Mouse (Mus musculus) effector memory CD4-positive, alpha-beta T cell, adult 7 months (primary cell): Measurements from ENCODE around the gene Klk9. TPM values are rescaled to one million over a fixed set of nuclear protein-coding genes. Genes with fewer than 3 reads are reported as not detected.

Experiments used
- polyA plus RNA-seq: library from polyadenylated mRNA; unstranded; fragments of 100-300 nt; shearing (Covaris generic); gene quantifications from one replicate; pipeline ENCODE4 v1.2.1, GENCODE M21; 2017

Klk9 gene
- 0.60 TPM for polyA plus RNA-seq

GRCm38 (mm10) chr7:43791591-43791990 lies at the start of gene Klk9:
Gene Klk9, plus strand, starts transcription at chr7:43791891.

GRCm38 (mm10) chr7:43768597-43768996 lies 23.1 kb upstream of the Klk9 start, which contains the start of gene Klk12:
Gene Klk12, plus strand, starts transcription at chr7:43768897.

GRCm38 (mm10) chr7:43774364-43774763 lies 17.3 kb upstream of the Klk9 start, which contains the start of gene Klk11:
Gene Klk11, plus strand, starts transcription at chr7:43774604.

DNA sequence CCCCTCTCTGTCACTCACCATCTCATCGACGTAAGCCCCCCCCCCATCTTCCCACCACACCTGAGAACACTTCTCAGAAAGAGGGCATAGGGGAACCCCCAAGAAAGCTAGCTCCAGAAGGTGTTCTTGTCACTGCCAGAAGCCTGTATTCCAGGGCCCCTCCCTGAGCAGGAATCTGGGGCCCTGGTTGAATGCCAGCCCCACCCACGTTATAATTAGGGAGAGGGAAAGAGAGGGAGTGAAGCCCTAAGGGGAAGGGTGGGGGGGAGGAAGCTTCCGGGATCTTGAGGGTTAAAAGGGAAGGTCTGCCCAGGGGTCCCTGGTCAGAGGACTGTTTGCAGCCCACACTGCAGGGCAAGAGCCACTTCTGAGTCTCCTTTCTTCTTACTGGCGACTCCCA lies 10.9 kb upstream of the Klk9 start, which contains the start of gene Klk10:
Klk10 (plus strand) TSS at position 290 of the 400 bp plus-strand sequence.

GRCm38 (mm10) chr7:43797333-43797769 lies 5.7 kb downstream of the Klk9 start, which contains the start of gene Klk8:
Gene Klk8, plus strand, starts transcription at chr7:43797577.

GRCm38 (mm10) chr7:43810994-43811393 lies 19.3 kb downstream of the Klk9 start, which contains the start of gene Klk7:
Gene Klk7, plus strand, starts transcription at chr7:43811294.

GRCm38 (mm10) chr7:43824199-43824598 lies 32.5 kb downstream of the Klk9 start, which contains the start of gene Klk6:
Gene Klk6, plus strand, starts transcription at chr7:43824499.

DNA sequence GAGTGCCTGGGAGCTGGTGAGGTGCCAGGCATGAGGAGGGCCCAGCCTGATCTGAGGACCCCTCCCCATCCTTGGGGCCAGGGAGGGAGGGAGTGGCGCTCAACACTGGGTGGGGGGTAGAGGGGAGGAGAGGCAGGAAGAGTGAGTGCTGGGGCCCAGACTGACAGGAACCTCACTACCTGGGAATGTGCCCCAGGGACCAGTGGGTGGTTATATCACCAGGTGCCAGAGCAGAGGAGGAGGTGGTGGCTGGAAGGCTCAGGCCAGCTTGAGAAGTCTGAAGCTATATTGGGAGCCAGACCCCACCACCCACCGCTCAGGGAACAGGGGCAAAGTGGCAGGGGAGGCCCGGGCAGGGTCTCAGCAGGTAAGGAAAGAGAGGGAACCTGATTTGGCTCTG lies 50.0 kb downstream of the Klk9 start, which contains the start of gene Klk5:
Klk5 (plus strand) TSS at position 271 of the 400 bp plus-strand sequence.

Other genes starting within 250 kb of the Klk9 start
- not detected for gene Cd33, start 247.5 kb upstream of the Klk9 start, polyA plus RNA-seq
- 1.8 TPM for gene Zfp658, start 229.6 kb upstream of the Klk9 start, polyA plus RNA-seq
- gene Zfp719, start 212.3 kb upstream of the Klk9 start, polyA plus RNA-seq: 6.4 TPM
- gene Zfp819, start 184.7 kb upstream of the Klk9 start, polyA plus RNA-seq: not detected
- not detected for gene Ceacam18, start 157.2 kb upstream of the Klk9 start, polyA plus RNA-seq
- gene Siglece, start 131.7 kb upstream of the Klk9 start, polyA plus RNA-seq: not detected
- 4.6 TPM for gene Ctu1, start 119.9 kb upstream of the Klk9 start, polyA plus RNA-seq
- not detected for gene Klk14, start 101.5 kb upstream of the Klk9 start, polyA plus RNA-seq
- gene Klk13, start 79.3 kb upstream of the Klk9 start, polyA plus RNA-seq: not detected
- not detected for gene Klk12, start 23.0 kb upstream of the Klk9 start, polyA plus RNA-seq
- 0.30 TPM for gene Klk11, start 17.3 kb upstream of the Klk9 start, polyA plus RNA-seq
- 0.56 TPM for gene Klk10, start 10.9 kb upstream of the Klk9 start, polyA plus RNA-seq
- 41.3 TPM for gene Klk8, start 5.7 kb downstream of the Klk9 start, polyA plus RNA-seq
- not detected for gene Klk7, start 19.4 kb downstream of the Klk9 start, polyA plus RNA-seq
- gene Klk6, start 32.6 kb downstream of the Klk9 start, polyA plus RNA-seq: not detected
- gene Klk5, start 50.1 kb downstream of the Klk9 start, polyA plus RNA-seq: not detected
- gene Klk4, start 89.3 kb downstream of the Klk9 start, polyA plus RNA-seq: not detected
- not detected for gene Klk15, start 141.8 kb downstream of the Klk9 start, polyA plus RNA-seq
- gene Klk1b8, start 158.8 kb downstream of the Klk9 start, polyA plus RNA-seq: 0.90 TPM
- not detected for gene Klk1b1, start 174.9 kb downstream of the Klk9 start, polyA plus RNA-seq
- not detected for gene Klk1b9, start 184.2 kb downstream of the Klk9 start, polyA plus RNA-seq
- gene Klk1b11, start 204.0 kb downstream of the Klk9 start, polyA plus RNA-seq: not detected
- not detected for gene Klk1b26, start 220.3 kb downstream of the Klk9 start, polyA plus RNA-seq